Mouse (Mus musculus) heart, embryonic 11.5 days (tissue): ENCODE results near the gene Dclk2. TPM values are rescaled to one million over a fixed set of nuclear protein-coding genes. Genes with fewer than 3 reads are reported as not detected.

Source experiments
- ATAC-seq: fragments of 200-750 bp; cut with Nextera tagmentation; replicated peaks from 2 replicates; pipeline ENCODE4 v1.8.0; 2017; ENCODE audit warnings: moderate library complexity; ENCODE audit not compliant: insufficient number of reproducible peaks, low FRiP score, low TSS enrichment
- H3K27ac ChIP-seq: fragments of 300-500 bp; sonication (generic); 2 replicates; pipeline ENCODE4 v1.5.1; 2014; ENCODE audit warnings: mild to moderate bottlenecking, low read depth, low read length
- H3K27me3 ChIP-seq: fragments of 300-500 bp; sonication (generic); 2 replicates; pipeline ENCODE4 v1.6.1; 2014; ENCODE audit warnings: mild to moderate bottlenecking, low read length, mixed read lengths; ENCODE audit not compliant: control insufficient read depth, insufficient read depth
- H3K36me3 ChIP-seq: fragments of 300-500 bp; sonication (generic); 2 replicates; pipeline ENCODE4 v1.6.1; 2014; ENCODE audit warnings: mild to moderate bottlenecking, low read length, moderate library complexity, mixed read lengths; ENCODE audit not compliant: control insufficient read depth, insufficient read depth
- H3K4me1 ChIP-seq: fragments of 300-500 bp; sonication (generic); 2 replicates; pipeline ENCODE4 v1.6.1; 2014; ENCODE audit warnings: low read length; ENCODE audit not compliant: control insufficient read depth, insufficient read depth
- H3K4me2 ChIP-seq: fragments of 300-500 bp; sonication (generic); 2 replicates; pipeline ENCODE4 v1.6.1; 2014; ENCODE audit warnings: mild to moderate bottlenecking, moderate library complexity
- H3K4me3 ChIP-seq: fragments of 300-500 bp; sonication (generic); 2 replicates; pipeline ENCODE4 v1.5.1; 2014; ENCODE audit warnings: low read depth, low read length
- H3K9ac ChIP-seq: fragments of 300-500 bp; sonication (generic); 2 replicates; pipeline ENCODE4 v1.6.1; 2014; ENCODE audit warnings: mild to moderate bottlenecking, low read depth, low read length, moderate library complexity
- H3K9me3 ChIP-seq: fragments of 300-500 bp; sonication (generic); replicated peaks from 2 replicates; pipeline ENCODE4 v1.6.1; 2016; ENCODE audit warnings: low read length; ENCODE audit not compliant: control insufficient read depth
- WGBS: fragments of 180-500 bp; shearing (Covaris S2); extraction: QIAGEN DNeasy Blood & Tissue Kit; methylation state at CpG from one replicate; pipeline ENCODE4 v1.1.7; 2014; ENCODE audit not compliant: insufficient replicate concordance; 5-methylcytosine and 5-hydroxymethylcytosine counted together
- polyA plus RNA-seq: library from polyadenylated mRNA; unstranded; fragments of >200 nt; fragmentation: Nextera tagmentation; extraction: Ambion mirVana; gene quantifications from 2 replicates; pipeline ENCODE4 v1.2.1, GENCODE M21; 2014

The Dclk2 gene
- 3.1 and 4.3 TPM in 2 replicates for polyA plus RNA-seq

DNA sequence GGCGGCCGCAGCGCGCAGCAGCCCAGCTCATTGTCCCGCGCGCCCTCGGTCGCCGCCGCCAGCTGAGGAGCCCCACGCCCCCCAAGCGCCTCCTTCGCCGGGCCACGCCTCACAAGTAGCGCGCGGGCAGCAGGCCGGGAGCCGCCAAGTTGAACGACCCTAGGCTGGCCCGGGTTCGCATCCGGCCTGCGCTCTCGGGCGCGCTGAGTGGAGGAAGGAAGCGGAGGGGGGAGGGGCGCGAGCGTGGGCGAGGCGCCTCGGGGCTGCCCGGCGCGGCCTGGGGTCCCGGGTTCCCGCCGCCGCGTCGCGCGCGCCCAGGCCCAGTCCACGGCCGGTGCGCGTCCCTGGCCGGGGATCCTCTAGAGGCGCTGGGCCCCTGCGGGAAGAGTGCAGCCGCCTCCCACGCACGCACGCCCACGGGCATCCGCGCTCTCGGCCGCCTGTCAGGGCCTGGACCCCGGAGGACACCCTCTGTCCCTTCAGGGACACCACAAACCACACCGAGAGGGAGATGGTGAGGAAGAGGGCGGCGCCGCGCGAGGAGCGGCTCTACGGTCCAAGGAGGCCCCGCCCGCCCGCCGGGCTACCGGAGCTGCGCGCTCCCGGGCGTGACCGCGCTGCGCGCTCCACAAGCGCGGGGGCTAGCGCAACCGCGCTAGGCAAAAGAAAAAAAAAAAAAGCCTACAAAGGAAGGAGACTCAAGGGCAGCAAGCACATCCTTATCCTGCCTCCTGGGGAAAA is at the start of gene Dclk2:
Dclk2 (minus strand) TSS at position 510 of the 741 bp plus-strand sequence.
- Histone ChIP-seq H3K4me3 (peak within 1 kb of the TSS; percentile 53), H3K27me3 (peaks cover 14% of the 10 kb centered on the region), H3K9me3 (no peaks in the 10 kb centered on the region), H3K27ac (no peak within 1 kb of the TSS), H3K4me1 (no peaks in the 10 kb centered on the region), H3K4me2 (peak within 1 kb of the TSS; percentile 93), H3K36me3 (no peaks in the 10 kb centered on the region), H3K9ac (peak within 1 kb of the TSS; percentile 67)
- ATAC-seq, result peak; percentile 80
- under 1% methylated on average over 82 of the region's 91 CpGs for WGBS

DNA sequence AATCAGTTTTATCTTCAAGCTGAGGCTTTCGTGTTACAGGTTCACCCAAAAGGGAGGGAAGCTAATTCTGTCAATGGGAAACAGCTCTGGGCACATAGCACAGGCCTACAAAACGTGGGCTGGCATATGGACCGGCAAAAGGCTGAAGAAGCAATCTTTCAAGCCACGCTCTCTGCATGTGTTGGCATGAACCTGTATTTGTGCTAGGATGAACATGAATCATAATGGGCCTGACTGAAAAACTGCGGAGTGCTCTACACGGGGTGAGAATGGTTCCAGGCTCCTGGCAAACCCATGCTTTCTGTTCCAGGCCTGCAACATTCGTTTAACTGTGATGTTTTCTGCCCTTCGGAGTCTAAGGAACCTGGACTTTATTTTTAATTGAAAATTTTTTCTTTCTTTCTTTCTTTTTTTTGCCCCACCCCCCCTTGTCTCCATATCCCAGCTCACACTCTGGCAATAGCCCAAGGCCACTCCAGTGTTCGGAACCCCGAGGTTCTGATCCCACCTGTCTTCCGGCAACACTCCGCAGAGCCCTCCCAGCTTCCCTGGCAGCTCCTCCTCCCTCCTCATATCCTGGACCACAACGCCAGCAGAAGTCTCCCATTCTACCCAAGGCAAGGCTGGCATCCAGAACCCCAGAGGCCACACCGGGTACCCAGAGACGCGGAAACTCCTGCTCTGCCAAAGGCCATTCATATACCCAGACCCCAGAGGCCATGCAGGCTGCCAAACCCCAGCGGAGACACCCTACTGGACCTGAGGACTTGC is 42.2 kb upstream of the Dclk2 start:
- Histone ChIP-seq H3K9ac (no peak overlapping the region), H3K4me2 (no peak overlapping the region), H3K4me1 (no peaks in the 10 kb centered on the region), H3K27ac (no peak overlapping the region), H3K9me3 (no peaks in the 10 kb centered on the region), H3K36me3 (no peaks in the 10 kb centered on the region), H3K4me3 (no peak overlapping the region), H3K27me3 (no peaks in the 10 kb centered on the region)
- WGBS, result 84% methylated on average over 17 of the region's 17 CpGs
- no peak for ATAC-seq

DNA sequence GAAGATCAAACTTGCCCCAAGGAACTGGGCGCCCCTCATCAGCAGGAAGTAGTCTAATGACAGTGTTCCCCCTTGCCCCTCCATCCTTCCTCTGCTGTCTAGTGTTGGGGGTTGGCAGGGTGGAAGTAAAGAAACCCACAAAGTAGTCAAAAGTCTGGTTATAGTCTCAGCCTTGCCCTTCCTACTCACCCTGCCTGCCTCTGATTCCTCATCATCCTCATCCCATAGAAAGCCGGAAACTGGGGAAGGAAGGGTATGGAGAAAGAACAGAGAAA is 40.7 kb upstream of the Dclk2 start:
- no peak for ATAC-seq
- no peaks in the 10 kb centered on the region for H3K9me3 ChIP-seq
- no peak overlapping the region for H3K27ac ChIP-seq
- no peaks in the 10 kb centered on the region for H3K36me3 ChIP-seq
- no peak overlapping the region for H3K4me3 ChIP-seq
- H3K4me2 ChIP-seq, result no peak overlapping the region
- no peaks in the 10 kb centered on the region for H3K4me1 ChIP-seq
- H3K27me3 ChIP-seq, result no peaks in the 10 kb centered on the region
- 86% methylated on average over 2 of the region's 2 CpGs for WGBS
- H3K9ac ChIP-seq, result no peak overlapping the region

DNA sequence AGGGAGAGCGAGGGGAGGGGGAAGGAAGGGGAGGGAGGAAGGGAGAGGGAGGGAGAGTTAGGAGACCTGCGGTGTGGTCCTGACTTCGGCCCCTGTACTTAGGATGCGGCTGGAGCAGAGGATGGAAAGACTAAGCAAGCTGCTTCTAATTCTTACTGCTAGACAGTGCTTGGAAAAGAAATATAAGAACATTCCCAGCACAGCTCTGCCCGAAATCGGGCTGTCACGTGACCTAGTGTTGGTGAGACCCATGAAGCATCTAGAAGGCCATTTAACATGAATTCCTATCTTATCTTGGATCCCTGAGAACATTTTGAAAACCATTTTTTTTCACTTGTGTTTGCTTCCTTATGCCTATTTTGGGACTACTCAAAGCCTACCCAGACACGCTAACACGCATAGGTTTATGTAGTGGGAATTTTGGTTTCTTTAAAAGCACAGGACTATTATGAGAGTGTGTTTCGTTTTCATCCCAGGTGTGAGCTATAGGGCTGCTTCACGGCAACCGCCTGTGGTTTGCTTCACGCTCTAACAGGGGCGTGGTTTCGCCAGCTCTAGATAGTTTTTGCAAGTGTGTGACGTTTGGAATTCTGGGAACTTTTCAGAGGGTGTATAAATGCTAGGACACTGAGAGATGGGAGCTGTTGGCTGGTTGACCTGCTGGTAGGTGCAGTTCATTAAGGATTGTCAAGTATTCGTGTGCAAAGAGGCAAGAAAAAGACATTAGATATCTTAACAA is 40.2 kb upstream of the Dclk2 start:
- no peak for ATAC-seq
- H3K27me3 ChIP-seq, result no peaks in the 10 kb centered on the region
- 77% methylated on average over 17 of the region's 17 CpGs for WGBS

DNA sequence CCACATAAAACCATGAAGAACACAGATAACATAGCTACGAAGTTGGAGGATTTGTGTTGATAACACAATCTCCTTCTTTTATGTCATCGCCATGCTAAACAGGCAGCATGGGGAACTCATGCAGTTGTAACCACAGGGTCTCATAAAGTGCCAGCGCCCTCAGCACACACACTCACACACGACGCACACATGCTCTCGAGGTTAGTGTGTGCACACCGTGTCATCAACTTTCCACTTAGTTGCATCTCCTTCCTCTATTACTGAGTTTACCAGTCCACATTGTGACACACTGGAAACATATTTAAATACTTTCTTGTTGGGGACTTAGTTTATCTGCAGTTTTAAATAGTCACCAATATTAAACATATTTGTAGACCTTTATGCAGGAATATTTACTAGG is 38.4 kb upstream of the Dclk2 start:
- ATAC-seq, result no peak
- H3K9me3 ChIP-seq, result no peaks in the 10 kb centered on the region
- no peak overlapping the region for H3K27ac ChIP-seq
- H3K4me2 ChIP-seq, result no peak overlapping the region
- no peak overlapping the region for H3K4me3 ChIP-seq
- no peak overlapping the region for H3K9ac ChIP-seq
- H3K36me3 ChIP-seq, result no peaks in the 10 kb centered on the region
- 78% methylated on average over 7 of the region's 7 CpGs for WGBS
- no peaks in the 10 kb centered on the region for H3K4me1 ChIP-seq
- no peaks in the 10 kb centered on the region for H3K27me3 ChIP-seq

More for the DNA sequence above, 40.2 kb upstream of the Dclk2 start:
- Histone ChIP-seq H3K4me1 (no peaks in the 10 kb centered on the region), H3K9me3 (no peaks in the 10 kb centered on the region), H3K4me2 (no peak overlapping the region), H3K9ac (no peak overlapping the region), H3K36me3 (no peaks in the 10 kb centered on the region), H3K4me3 (no peak overlapping the region), H3K27ac (no peak overlapping the region)

DNA sequence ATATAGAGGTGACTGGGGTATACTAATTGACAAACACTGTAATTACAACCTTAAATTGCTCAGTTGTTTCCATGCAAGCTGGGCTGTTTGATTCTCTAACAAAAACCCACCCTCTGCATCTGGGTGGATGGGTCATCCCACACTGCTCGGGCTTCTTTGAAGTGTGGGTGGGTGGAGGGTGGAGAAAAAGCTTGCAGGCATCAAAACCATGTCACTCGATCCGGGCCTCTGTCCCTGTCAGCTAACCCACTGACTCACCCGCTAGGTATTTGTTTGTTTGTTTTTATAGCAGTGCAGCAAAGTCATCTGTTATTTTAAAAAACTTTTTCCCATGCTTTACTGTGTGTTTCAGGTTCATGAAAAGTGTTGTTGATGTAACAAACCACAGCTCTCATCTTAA is 34.7 kb upstream of the Dclk2 start:
- no peak overlapping the region for H3K4me2 ChIP-seq
- H3K4me3 ChIP-seq, result no peak overlapping the region
- no peaks in the 10 kb centered on the region; the same call in 1 of the 2 replicates for H3K9me3 ChIP-seq
- ATAC-seq, result no peak
- no peak overlapping the region for H3K9ac ChIP-seq
- no peaks in the 10 kb centered on the region for H3K36me3 ChIP-seq
- no peaks in the 10 kb centered on the region for H3K4me1 ChIP-seq
- H3K27ac ChIP-seq, result no peak overlapping the region
- H3K27me3 ChIP-seq, result no peaks in the 10 kb centered on the region
- 18% methylated on average over 4 of the region's 4 CpGs for WGBS

DNA sequence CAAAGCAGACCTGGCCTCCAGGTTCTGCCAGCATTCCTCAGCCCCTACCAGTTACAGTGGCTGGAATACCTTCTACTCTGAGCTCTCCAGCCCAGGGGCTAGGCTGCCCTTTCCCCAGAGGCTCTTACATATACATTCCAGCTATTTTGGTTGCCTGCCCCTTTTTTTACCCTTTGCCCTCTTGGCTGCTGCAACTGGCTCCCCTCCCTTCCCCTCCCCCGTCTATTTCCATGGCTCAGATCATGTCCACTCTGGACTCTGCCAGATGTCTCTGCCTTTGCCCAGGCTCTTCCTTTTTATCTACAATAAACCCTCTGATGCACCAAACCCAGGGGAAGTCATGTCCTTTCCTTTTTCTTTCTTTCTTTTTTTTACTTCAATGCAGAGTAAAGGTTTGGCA is 33.9 kb upstream of the Dclk2 start:
- Histone ChIP-seq H3K27ac (no peak overlapping the region), H3K4me2 (no peak overlapping the region), H3K27me3 (no peaks in the 10 kb centered on the region), H3K9me3 (no peaks in the 10 kb centered on the region; the same call in 1 of the 2 replicates), H3K4me1 (no peaks in the 10 kb centered on the region), H3K9ac (no peak overlapping the region), H3K36me3 (no peaks in the 10 kb centered on the region), H3K4me3 (no peak overlapping the region)
- ATAC-seq, result no peak
- WGBS, result 41% methylated on average over 1 of the region's 1 CpGs

DNA sequence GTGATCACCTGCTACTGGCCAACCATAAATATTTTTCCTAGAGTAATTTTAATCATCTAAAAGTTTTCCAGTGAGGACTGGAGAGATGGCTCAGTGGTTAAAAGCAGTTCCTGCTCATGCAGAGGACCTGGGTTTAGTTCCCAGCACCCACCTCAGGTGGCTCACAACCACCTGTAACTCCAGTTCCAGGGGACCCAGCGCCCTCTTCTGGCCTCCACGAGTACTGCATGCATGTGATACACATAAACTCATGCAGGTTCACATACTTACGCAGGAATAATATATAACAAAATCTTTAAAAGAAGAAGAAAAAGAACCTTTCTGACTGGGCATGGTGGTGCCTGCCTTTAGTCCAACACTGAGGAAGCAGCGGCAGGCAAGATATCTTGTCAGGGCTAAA is 33.2 kb upstream of the Dclk2 start:
- H3K4me3 ChIP-seq, result no peak overlapping the region
- no peak overlapping the region for H3K9ac ChIP-seq
- H3K4me1 ChIP-seq, result no peaks in the 10 kb centered on the region
- no peak overlapping the region for H3K4me2 ChIP-seq
- no peaks in the 10 kb centered on the region for H3K36me3 ChIP-seq
- ATAC-seq, result no peak
- H3K9me3 ChIP-seq, result no peaks in the 10 kb centered on the region; the same call in 1 of the 2 replicates
- H3K27me3 ChIP-seq, result no peaks in the 10 kb centered on the region
- no peak overlapping the region for H3K27ac ChIP-seq
- WGBS, result 81% methylated on average over 4 of the region's 4 CpGs
